Mouse (Mus musculus): ENCODE measurements around the gene Ywhag. TPM values are rescaled to one million over a fixed set of nuclear protein-coding genes. Genes with fewer than 3 reads are reported as not detected.

Ywhag gene
- polyA plus RNA-seq, 1 experiment, result 495 TPM

DNA sequence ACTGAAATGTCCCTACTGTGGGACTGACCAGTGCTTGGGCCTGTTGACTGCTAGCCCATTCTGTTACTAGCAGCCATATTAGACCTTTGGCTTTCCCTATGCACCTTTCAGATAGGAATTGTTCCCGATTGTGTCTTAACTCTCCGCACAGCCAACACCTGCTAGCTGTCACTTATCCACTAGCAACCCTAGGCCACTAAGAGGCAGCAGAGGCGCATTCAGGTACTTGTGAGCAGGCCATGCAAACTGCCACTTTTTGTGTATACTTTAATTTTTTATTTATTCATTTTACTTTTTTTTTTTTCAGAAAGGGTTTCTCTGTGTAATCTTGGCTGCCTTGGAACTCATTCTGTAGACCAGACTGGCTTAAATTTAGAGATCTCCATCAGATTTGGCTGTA, 33.7 kb downstream of the Ywhag start:
- no peak for DNase-seq (ENCODE audit: low read depth)
- no peak for TF ChIP-seq POLR2A (IDR thresholded peaks at IDR 0.05; ENCODE audit: borderline replicate concordance, extremely low read depth, insufficient read depth, insufficient read length, poor library complexity, severe bottlenecking)
- TF ChIP-seq CTCF (IDR thresholded peaks at IDR 0.05; ENCODE audit: borderline replicate concordance, extremely low read depth, insufficient read depth, insufficient read length), result peak; percentile 22; the same call in 1 of the 2 replicates

DNA sequence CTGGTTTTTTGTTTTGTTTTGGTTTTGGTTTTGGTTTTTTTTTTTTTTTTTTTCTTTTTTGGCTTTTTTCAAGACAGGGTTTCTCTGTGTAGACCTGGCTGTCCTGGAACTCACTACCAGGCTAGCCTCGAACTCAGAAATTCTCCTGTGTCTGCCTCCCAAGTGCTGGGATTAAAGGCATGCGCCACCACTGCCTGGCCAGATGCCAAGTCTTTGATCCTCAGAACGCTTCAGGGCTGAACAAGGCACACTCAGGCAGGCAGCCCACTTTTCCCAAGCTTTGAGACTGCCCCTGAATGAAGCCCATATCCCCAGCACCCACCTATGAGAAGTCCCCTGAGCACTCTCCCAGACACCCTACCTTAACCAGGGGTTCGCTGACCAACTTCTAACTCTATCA, 34.6 kb downstream of the Ywhag start:
- no peak for DNase-seq (ENCODE audit: low read depth)
- TF ChIP-seq POLR2A (IDR thresholded peaks at IDR 0.05; ENCODE audit: borderline replicate concordance, extremely low read depth, insufficient read depth, insufficient read length, poor library complexity, severe bottlenecking) (no peak), CTCF (IDR thresholded peaks at IDR 0.05; ENCODE audit: borderline replicate concordance, extremely low read depth, insufficient read depth, insufficient read length) (no peak)

DNA sequence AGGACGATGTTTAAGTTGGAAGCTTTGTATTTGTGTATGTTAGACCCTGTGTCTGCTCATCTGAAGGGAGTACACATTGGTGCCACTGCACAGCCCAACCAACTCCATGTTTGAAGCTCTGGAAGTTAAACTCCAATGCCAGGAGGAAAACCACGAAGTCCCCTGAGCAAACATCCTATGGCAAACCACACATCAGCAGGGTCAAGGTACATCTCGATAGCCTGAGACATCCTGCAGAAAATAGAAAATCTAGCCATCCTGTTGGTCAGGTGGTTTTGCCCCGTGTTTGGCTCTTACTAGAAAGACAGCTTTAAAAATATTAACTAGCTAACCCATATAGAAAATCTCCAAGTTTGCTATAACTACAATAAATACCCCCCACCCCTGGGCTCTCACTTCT, 35.4 kb downstream of the Ywhag start:
- TF ChIP-seq CTCF (IDR thresholded peaks at IDR 0.05; ENCODE audit: borderline replicate concordance, extremely low read depth, insufficient read depth, insufficient read length), result no peak
- TF ChIP-seq POLR2A (IDR thresholded peaks at IDR 0.05; ENCODE audit: borderline replicate concordance, extremely low read depth, insufficient read depth, insufficient read length, poor library complexity, severe bottlenecking), result no peak
- DNase-seq (ENCODE audit: low read depth), result no peak

DNA sequence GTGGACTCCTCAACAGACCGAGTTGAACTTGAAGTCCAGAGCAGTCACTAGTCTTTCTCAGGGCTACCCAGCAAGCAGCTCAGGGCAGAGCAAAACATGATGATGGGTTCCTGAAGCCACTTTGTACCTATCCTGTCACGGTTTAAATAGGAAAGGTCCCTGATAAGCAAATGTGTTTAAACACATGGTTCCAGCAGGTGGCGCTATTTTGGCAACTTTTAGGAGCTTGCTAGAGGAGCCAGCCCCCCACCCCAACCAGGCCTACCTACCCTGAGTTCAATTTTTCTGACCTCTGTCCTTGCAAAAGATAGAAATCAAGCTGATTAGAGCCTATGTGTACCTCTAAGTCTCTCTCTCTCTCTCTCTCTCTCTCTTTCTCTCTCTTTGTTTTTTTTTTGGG, 36.4 kb downstream of the Ywhag start:
- DNase-seq (ENCODE audit: low read depth), result peak; percentile 79
- TF ChIP-seq POLR2A (IDR thresholded peaks at IDR 0.05; ENCODE audit: borderline replicate concordance, extremely low read depth, insufficient read depth, insufficient read length, poor library complexity, severe bottlenecking) (no peak), CTCF (IDR thresholded peaks at IDR 0.05; ENCODE audit: borderline replicate concordance, extremely low read depth, insufficient read depth, insufficient read length) (peak; percentile 52; the same call in 1 of the 2 replicates)

DNA sequence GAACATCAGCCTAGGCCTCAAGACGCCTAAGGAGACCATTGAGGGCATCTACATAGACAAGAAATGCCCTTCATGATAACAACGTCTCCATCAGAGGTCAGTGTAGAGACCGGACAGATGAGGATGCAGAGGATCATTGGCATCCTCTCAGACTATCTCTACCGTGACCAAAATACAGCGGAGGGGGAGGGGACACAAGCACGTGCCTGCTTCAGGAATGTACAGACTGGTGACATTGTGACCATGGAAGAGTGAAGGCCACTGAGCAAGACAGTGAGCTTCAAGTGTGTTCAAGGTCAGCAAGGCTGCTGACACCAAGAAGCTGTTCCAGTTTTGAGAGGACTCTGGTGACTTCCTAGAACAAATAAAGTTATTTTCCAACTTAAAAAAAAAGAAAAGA, 39.5 kb downstream of the Ywhag start:
- no peak for TF ChIP-seq POLR2A (IDR thresholded peaks at IDR 0.05; ENCODE audit: borderline replicate concordance, extremely low read depth, insufficient read depth, insufficient read length, poor library complexity, severe bottlenecking)
- TF ChIP-seq CTCF (IDR thresholded peaks at IDR 0.05; ENCODE audit: borderline replicate concordance, extremely low read depth, insufficient read depth, insufficient read length), result no peak
- DNase-seq (ENCODE audit: low read depth), result no peak

DNA sequence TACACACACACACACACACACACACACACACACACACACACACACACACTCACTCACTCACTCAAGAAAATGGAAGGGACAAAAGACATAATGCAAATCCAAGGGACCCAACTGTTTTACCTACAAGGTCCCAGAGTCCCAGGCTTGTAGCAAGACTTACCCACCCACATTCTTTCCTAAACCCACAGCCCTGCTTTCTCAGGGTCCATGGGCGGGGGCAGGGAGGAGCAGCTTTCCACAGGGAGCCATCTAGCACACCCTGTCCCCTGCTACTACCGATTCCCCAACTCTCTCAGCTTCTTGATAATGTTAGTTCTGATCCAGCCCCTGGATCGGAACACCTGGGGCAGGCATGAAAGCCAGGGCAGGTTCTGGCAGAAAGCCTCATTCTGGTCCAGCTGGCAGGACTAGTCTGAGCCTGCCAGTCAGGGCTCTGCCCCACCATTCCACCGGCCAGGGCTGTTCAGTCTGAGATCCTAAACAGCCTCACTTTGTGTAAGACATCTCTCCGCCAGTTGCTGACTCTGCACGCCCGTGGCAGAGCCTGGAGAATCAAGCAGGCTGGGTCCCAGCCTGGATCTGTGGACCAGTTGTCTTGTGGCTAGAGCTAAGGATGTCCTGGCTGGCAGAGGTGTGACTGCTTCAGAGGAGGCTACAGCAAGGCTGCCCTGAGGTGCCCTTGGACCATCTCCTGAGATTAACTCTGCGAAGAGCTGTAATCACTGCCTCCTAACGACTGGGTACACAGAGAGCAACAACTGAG, 41.6 kb downstream of the Ywhag start:
- TF ChIP-seq POLR2A (IDR thresholded peaks at IDR 0.05; ENCODE audit: borderline replicate concordance, extremely low read depth, insufficient read depth, insufficient read length, poor library complexity, severe bottlenecking) (no peak), CTCF (IDR thresholded peaks at IDR 0.05; ENCODE audit: borderline replicate concordance, extremely low read depth, insufficient read depth, insufficient read length) (no peak)
- no peak for DNase-seq (ENCODE audit: low read depth)

DNA sequence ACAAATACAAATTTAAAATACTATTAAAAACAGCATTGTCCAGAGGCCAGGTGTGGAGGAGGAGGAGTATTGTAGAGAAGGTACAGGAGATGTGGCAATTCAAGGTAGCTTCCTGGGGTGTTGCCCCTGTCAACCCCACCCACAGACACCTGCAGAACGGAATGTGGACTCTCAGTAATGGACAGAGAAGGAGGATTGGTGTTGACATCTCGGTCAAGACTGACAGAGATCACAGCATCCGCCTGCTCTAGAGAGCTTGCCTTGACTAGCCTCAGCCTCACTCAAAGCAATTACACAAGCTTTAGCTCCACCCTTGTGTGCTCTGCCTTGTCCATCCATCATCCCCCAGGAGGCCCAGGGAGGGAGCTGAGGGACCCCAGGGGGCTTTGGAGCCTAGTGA, 43.5 kb downstream of the Ywhag start:
- DNase-seq (ENCODE audit: low read depth), result no peak
- TF ChIP-seq POLR2A (IDR thresholded peaks at IDR 0.05; ENCODE audit: borderline replicate concordance, extremely low read depth, insufficient read depth, insufficient read length, poor library complexity, severe bottlenecking) (no peak), CTCF (IDR thresholded peaks at IDR 0.05; ENCODE audit: borderline replicate concordance, extremely low read depth, insufficient read depth, insufficient read length) (no peak)

DNA sequence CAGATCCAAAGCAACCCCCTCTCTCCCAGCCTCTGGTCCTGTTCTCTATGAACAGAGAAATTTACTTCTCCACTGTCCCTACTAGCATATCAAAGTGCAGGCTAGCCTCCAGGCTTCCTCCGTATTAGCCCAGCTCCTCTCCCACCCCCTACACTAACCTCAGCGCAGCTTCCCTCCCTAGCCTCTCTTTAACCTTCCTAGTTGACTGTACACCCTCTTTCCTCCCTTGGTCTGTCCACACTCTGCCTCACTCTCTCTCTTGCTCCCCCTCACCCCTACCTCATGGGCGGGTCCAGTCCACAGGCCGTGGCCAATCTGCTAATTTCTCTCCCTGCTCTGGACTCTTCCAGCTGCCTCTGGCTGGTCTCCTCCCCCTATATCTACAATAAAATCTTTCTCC, 44.1 kb downstream of the Ywhag start:
- DNase-seq (ENCODE audit: low read depth), result no peak
- no peak for TF ChIP-seq CTCF (IDR thresholded peaks at IDR 0.05; ENCODE audit: borderline replicate concordance, extremely low read depth, insufficient read depth, insufficient read length)
- no peak for TF ChIP-seq POLR2A (IDR thresholded peaks at IDR 0.05; ENCODE audit: borderline replicate concordance, extremely low read depth, insufficient read depth, insufficient read length, poor library complexity, severe bottlenecking)

DNA sequence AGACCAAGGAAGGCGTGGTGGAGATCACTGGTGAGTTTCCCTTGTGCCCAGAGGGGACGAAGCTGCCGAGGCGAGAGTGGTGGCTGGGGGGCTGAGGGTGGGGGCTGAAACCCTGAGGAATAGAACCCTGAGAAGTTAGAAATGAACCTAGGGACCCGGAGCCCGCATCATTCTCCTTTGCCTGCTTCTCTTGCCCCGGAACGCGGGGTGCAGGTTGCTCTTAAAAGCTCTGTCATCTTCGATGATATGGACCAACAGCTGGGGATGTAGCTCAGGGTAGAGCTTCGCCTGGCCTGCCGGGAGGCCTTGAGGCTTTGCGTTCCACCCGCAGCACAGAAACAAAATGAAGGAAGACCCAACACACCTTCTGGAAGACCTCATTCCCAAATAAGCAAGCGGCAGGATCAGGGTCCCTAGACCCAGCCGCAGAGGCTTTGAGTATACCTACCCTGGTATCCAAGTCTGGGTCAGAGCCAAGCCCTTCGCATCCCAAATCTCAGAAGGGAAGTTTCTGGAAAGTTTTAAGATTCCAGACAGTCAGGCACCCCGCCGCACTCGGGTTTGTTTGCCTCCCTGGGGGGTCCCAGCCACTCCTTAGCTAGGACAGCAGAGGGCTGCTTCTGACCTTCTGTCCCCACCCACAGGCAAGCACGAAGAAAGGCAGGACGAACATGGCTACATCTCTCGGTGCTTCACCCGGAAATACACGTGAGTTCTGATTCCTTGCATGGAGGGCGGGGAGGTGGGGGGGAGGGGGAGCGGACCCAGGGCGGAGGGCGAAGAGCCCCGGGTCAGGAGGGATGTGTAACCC, 45.8 kb downstream of the Ywhag start:
- no peak for DNase-seq (ENCODE audit: low read depth)
- TF ChIP-seq CTCF (IDR thresholded peaks at IDR 0.05; ENCODE audit: borderline replicate concordance, extremely low read depth, insufficient read depth, insufficient read length) (no peak), POLR2A (IDR thresholded peaks at IDR 0.05; ENCODE audit: borderline replicate concordance, extremely low read depth, insufficient read depth, insufficient read length, poor library complexity, severe bottlenecking) (no peak)

DNA sequence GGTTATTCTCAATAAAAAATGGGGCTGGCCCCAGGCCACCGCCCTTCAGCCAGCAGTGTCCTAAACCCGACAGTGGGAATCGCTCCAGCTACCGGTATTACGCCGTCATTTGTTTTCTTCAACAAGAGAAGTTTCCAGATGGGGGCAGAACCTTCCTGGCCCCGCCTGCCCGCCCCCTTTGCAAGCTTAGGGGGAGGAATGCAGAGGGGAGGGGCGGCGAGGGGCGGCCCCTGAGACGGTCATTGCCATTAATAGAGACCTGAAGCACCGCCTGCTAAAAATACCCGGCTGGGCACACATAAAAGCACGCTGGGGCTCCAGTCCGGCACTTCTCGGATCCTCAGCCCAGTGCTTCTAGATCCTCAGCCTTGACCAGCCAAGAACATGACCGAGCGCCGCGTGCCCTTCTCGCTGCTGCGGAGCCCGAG, 46.7 kb downstream of the Ywhag start, which contains the start of gene Hspb1:
Gene Hspb1, plus strand, starts transcription at position 245 of the 428 bp plus-strand sequence.
- TF ChIP-seq CTCF (IDR thresholded peaks at IDR 0.05; ENCODE audit: borderline replicate concordance, extremely low read depth, insufficient read depth, insufficient read length) (no peak), POLR2A (IDR thresholded peaks at IDR 0.05; ENCODE audit: borderline replicate concordance, extremely low read depth, insufficient read depth, insufficient read length, poor library complexity, severe bottlenecking) (no peak)
- DNase-seq (ENCODE audit: low read depth), result peak; percentile 53

DNA sequence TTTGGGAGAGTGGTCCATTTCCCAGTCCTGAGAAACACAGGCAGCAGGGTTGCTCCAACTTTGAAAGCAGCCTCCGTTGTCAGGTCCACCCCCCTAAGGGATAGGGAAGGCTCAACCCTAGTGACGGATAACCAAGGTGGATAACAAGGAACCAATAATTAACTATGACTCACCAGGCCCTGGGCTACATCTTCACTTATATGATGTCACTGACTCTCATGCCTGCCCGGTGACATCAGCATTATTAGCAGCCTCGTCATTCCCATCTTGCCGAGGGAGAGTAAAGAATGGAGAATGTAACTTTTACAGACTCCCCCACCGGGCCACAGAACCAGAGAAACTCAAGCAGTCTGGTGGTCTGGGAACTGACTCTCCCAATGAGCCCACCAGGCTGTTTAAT, 49.8 kb downstream of the Ywhag start:
- no peak for TF ChIP-seq POLR2A (IDR thresholded peaks at IDR 0.05; ENCODE audit: borderline replicate concordance, extremely low read depth, insufficient read depth, insufficient read length, poor library complexity, severe bottlenecking)
- no peak for TF ChIP-seq CTCF (IDR thresholded peaks at IDR 0.05; ENCODE audit: borderline replicate concordance, extremely low read depth, insufficient read depth, insufficient read length)

More for the DNA sequence above, 49.8 kb downstream of the Ywhag start:
- no peak for DNase-seq (ENCODE audit: low read depth)

Data from brain, embryonic 14.5 days (tissue).